Mouse (Mus musculus): ENCODE measurements around the gene Cdipt. TPM values are rescaled to one million over a fixed set of nuclear protein-coding genes. Genes with fewer than 3 reads are reported as not detected.

Cdipt gene
- polyA plus RNA-seq (2012; rRNA removed) (36.4 and 45.9 TPM in 2 replicates), polyA plus RNA-seq (2014; fragmentation: Nextera tagmentation; extraction: Ambion mirVana) (32.6 and 34.3 TPM in 2 replicates)

- H3K36me3 ChIP-seq (replicated peaks; ENCODE audit: control insufficient read depth, insufficient read depth, low read depth) = peaks cover 22% of the 10 kb centered on the region
- WGBS (ENCODE audit: insufficient replicate concordance) = 13% methylated on average over 1 of the region's 1 CpGs
- no peak for ATAC-seq (ENCODE audit: insufficient read depth)
- peak within 1 kb of the TSS; percentile 77 for H3K4me2 ChIP-seq (ENCODE audit: low read depth)
- H3K4me3 ChIP-seq (ENCODE audit: insufficient read depth in 1 of 2, low read depth in 2 of 2, low read length in 2 of 2) = peak within 1 kb of the TSS; percentile 70 to 88
- no peaks in the 10 kb centered on the region for H3K9me3 ChIP-seq (ENCODE audit: control insufficient read depth, low read length)
- TF ChIP-seq CTCF (IDR thresholded peaks at IDR 0.05; ENCODE audit: low read depth) = no peak
- no peak for TF ChIP-seq EP300 (IDR thresholded peaks at IDR 0.05; ENCODE audit: low read depth)
- DNase-seq (ENCODE audit: low read depth in 3 of 3, low spot score in 3 of 3) = no peak
- no peaks in the 10 kb centered on the region for H3K27me3 ChIP-seq (ENCODE audit: control insufficient read depth, insufficient read depth, low read length)
- peak within 1 kb of the TSS; percentile 77 for H3K27ac ChIP-seq
- peaks cover 10 to 12% of the 10 kb centered on the region in 2 experiments for H3K4me1 ChIP-seq (replicated peaks; ENCODE audit: control insufficient read depth in 2 of 2, insufficient read depth in 2 of 2, low read length in 1 of 2)
- H3K9ac ChIP-seq (replicated peaks) = peak within 1 kb of the TSS; percentile 81
These were observed at the start of gene Cdipt for GRCm38 (mm10) chr7:126975893-126975949. Gene Cdipt (plus strand): TSS chr7:126975914.

- Histone ChIP-seq H3K9ac (replicated peaks) (no peak overlapping the region), H3K9me3 (ENCODE audit: control insufficient read depth, low read length) (no peaks in the 10 kb centered on the region), H3K4me3 (ENCODE audit: insufficient read depth in 1 of 2, low read depth in 2 of 2, low read length in 2 of 2) (no peak overlapping the region), H3K27me3 (ENCODE audit: control insufficient read depth, insufficient read depth, low read length) (no peaks in the 10 kb centered on the region), H3K36me3 (replicated peaks; ENCODE audit: control insufficient read depth, insufficient read depth, low read depth) (no peaks in the 10 kb centered on the region), H3K4me2 (ENCODE audit: low read depth) (no peak overlapping the region), H3K27ac (no peak overlapping the region), H3K4me1 (replicated peaks; ENCODE audit: control insufficient read depth in 2 of 2, insufficient read depth in 2 of 2, low read length in 1 of 2) (peaks cover 21 to 35% of the 10 kb centered on the region in 2 experiments)
- 0 out of 2 replicates have a peak, but pooled peaks have one; percentile 14 for TF ChIP-seq EP300 (IDR thresholded peaks at IDR 0.05; ENCODE audit: low read depth)
- TF ChIP-seq CTCF (IDR thresholded peaks at IDR 0.05; ENCODE audit: low read depth) = no peak
- no peak; the same call in 1 of the 2 replicates for ATAC-seq (ENCODE audit: insufficient read depth)
- WGBS (ENCODE audit: insufficient replicate concordance) = 11% methylated on average over 3 of the region's 3 CpGs
- no peak for DNase-seq (ENCODE audit: low read depth in 3 of 3, low spot score in 3 of 3)
These were observed 49.4 kb upstream of the Cdipt start for GRCm38 (mm10) chr7:126926299-126926698.

GRCm38 (mm10) chr7:126928384-126929037 is 47.2 kb upstream of the Cdipt start, which contains the start of gene Kctd13:
Gene Kctd13 (plus strand): TSS chr7:126928879.
- peaks cover 21 to 36% of the 10 kb centered on the region in 2 experiments for H3K4me1 ChIP-seq (replicated peaks; ENCODE audit: control insufficient read depth in 2 of 2, insufficient read depth in 2 of 2, low read length in 1 of 2)
- ATAC-seq (ENCODE audit: insufficient read depth) = peak; percentile 95

GRCm38 (mm10) chr7:126929046-126929445 is 46.7 kb upstream of the Cdipt start:
- H3K4me3 ChIP-seq (ENCODE audit: insufficient read depth in 1 of 2, low read depth in 2 of 2, low read length in 2 of 2) = peak overlapping the region; percentile 69 to 92
- H3K36me3 ChIP-seq (replicated peaks; ENCODE audit: control insufficient read depth, insufficient read depth, low read depth) = peaks cover 3% of the 10 kb centered on the region
- TF ChIP-seq CTCF (IDR thresholded peaks at IDR 0.05; ENCODE audit: low read depth) (no peak; the same call in 1 of the 2 replicates), EP300 (IDR thresholded peaks at IDR 0.05; ENCODE audit: low read depth) (no peak)
- peak overlapping the region; percentile 50; the same call in 1 of the 2 replicates for H3K27ac ChIP-seq
- peak overlapping the region; percentile 91 for H3K9ac ChIP-seq (replicated peaks)
- no peaks in the 10 kb centered on the region for H3K9me3 ChIP-seq (ENCODE audit: control insufficient read depth, low read length)
- WGBS (ENCODE audit: insufficient replicate concordance) = under 1% methylated on average over 27 of the region's 27 CpGs
- peak overlapping the region; percentile 100 for H3K4me2 ChIP-seq (ENCODE audit: low read depth)
- ATAC-seq (ENCODE audit: insufficient read depth) (peak; percentile 57), DNase-seq (ENCODE audit: low read depth in 3 of 3, low spot score in 3 of 3) (no peak)
- H3K4me1 ChIP-seq (replicated peaks; ENCODE audit: control insufficient read depth in 2 of 2, insufficient read depth in 2 of 2, low read length in 1 of 2) = peaks cover 18 to 32% of the 10 kb centered on the region in 2 experiments
- H3K27me3 ChIP-seq (ENCODE audit: control insufficient read depth, insufficient read depth, low read length) = no peaks in the 10 kb centered on the region

More at GRCm38 (mm10) chr7:126928384-126929037, 47.2 kb upstream of the Cdipt start, which contains the start of gene Kctd13:
- H3K9me3 ChIP-seq (ENCODE audit: control insufficient read depth, low read length) = no peaks in the 10 kb centered on the region
- peak within 1 kb of the TSS; percentile 92 for H3K4me3 ChIP-seq (ENCODE audit: insufficient read depth in 1 of 2, low read depth in 2 of 2, low read length in 2 of 2)
- H3K4me2 ChIP-seq (ENCODE audit: low read depth) = peak within 1 kb of the TSS; percentile 100
- H3K27me3 ChIP-seq (ENCODE audit: control insufficient read depth, insufficient read depth, low read length) = no peaks in the 10 kb centered on the region
- DNase-seq (ENCODE audit: low read depth in 3 of 3, low spot score in 3 of 3) = peak; percentile 83 to 84 (median 83)
- H3K9ac ChIP-seq (replicated peaks) = peak within 1 kb of the TSS; percentile 91
- no peak for TF ChIP-seq CTCF (IDR thresholded peaks at IDR 0.05; ENCODE audit: low read depth)
- TF ChIP-seq EP300 (IDR thresholded peaks at IDR 0.05; ENCODE audit: low read depth) = no peak
- WGBS (ENCODE audit: insufficient replicate concordance) = 1% methylated on average over 56 of the region's 56 CpGs
- peaks cover 1% of the 10 kb centered on the region for H3K36me3 ChIP-seq (replicated peaks; ENCODE audit: control insufficient read depth, insufficient read depth, low read depth)
- peak within 1 kb of the TSS; percentile 50 for H3K27ac ChIP-seq

- Histone ChIP-seq H3K9ac (replicated peaks) (no peak overlapping the region), H3K36me3 (replicated peaks; ENCODE audit: control insufficient read depth, insufficient read depth, low read depth) (peaks cover 3% of the 10 kb centered on the region), H3K4me1 (replicated peaks; ENCODE audit: control insufficient read depth in 2 of 2, insufficient read depth in 2 of 2, low read length in 1 of 2) (peaks cover 10 to 15% of the 10 kb centered on the region in 2 experiments), H3K4me2 (ENCODE audit: low read depth) (no peak overlapping the region), H3K27me3 (ENCODE audit: control insufficient read depth, insufficient read depth, low read length) (no peaks in the 10 kb centered on the region), H3K9me3 (ENCODE audit: control insufficient read depth, low read length) (no peaks in the 10 kb centered on the region), H3K4me3 (ENCODE audit: insufficient read depth in 1 of 2, low read depth in 2 of 2, low read length in 2 of 2) (no peak overlapping the region), H3K27ac (no peak overlapping the region)
- WGBS (ENCODE audit: insufficient replicate concordance) = 60% methylated on average over 2 of the region's 2 CpGs
- DNase-seq (ENCODE audit: low read depth in 3 of 3, low spot score in 3 of 3) = no peak
- ATAC-seq (ENCODE audit: insufficient read depth) = no peak
- TF ChIP-seq EP300 (IDR thresholded peaks at IDR 0.05; ENCODE audit: low read depth) (no peak), CTCF (IDR thresholded peaks at IDR 0.05; ENCODE audit: low read depth) (no peak)
These were observed 43.1 kb upstream of the Cdipt start for GRCm38 (mm10) chr7:126932652-126933051.
